Mouse (Mus musculus) lung, embryonic 15.5 days (tissue): Measurements from ENCODE around the gene Olfr313. TPM values are rescaled to one million over a fixed set of nuclear protein-coding genes. Genes with fewer than 3 reads are reported as not detected.
"Not testable (repeated sequence)": the region's sequence is repeated elsewhere in the genome, so short reads cannot be mapped to it uniquely, and the experiment has no call there.

Source experiments
- ATAC-seq: fragments of 200-750 bp; cut with Nextera tagmentation; 2 replicates; pipeline ENCODE4 v1.8.0; 2017; ENCODE audit warnings: moderate number of reproducible peaks, borderline replicate concordance; ENCODE audit not compliant: low FRiP score, low TSS enrichment; ENCODE audit errors: extremely low read depth
- H3K27ac ChIP-seq: fragments of 300-500 bp; sonication (generic); 2 replicates; pipeline ENCODE4 v1.5.1; 2015; ENCODE audit warnings: moderate library complexity, mild to moderate bottlenecking, inconsistent platforms
- H3K27me3 ChIP-seq: fragments of 300-500 bp; sonication (generic); 2 replicates; pipeline ENCODE4 v1.6.1; 2015; ENCODE audit warnings: inconsistent platforms
- H3K36me3 ChIP-seq: fragments of 300-500 bp; sonication (generic); 2 replicates; pipeline ENCODE4 v1.6.1; 2015; ENCODE audit warnings: inconsistent platforms
- H3K4me1 ChIP-seq: fragments of 300-500 bp; sonication (generic); 2 replicates; pipeline ENCODE4 v1.6.1; 2015; ENCODE audit warnings: inconsistent platforms
- H3K4me2 ChIP-seq: fragments of 300-500 bp; sonication (generic); 2 replicates; pipeline ENCODE4 v1.6.1; 2015; ENCODE audit warnings: inconsistent platforms, mild to moderate bottlenecking, moderate library complexity
- H3K4me3 ChIP-seq: fragments of 300-500 bp; sonication (generic); 2 replicates; pipeline ENCODE4 v1.5.1; 2015; ENCODE audit warnings: mild to moderate bottlenecking, inconsistent platforms
- H3K9ac ChIP-seq: fragments of 300-500 bp; sonication (generic); 2 replicates; pipeline ENCODE4 v1.6.1; 2015; ENCODE audit warnings: inconsistent platforms
- H3K9me3 ChIP-seq: fragments of 300-500 bp; sonication (generic); 2 replicates; pipeline ENCODE4 v1.6.1; 2016; ENCODE audit warnings: inconsistent platforms
- WGBS: fragments of 180-500 bp; shearing (Covaris S2); methylation state at CpG from one replicate; pipeline ENCODE4 v1.1.7; 2015; 5-methylcytosine and 5-hydroxymethylcytosine counted together
- polyA plus RNA-seq: library from polyadenylated mRNA; unstranded; fragments of >200 nt; fragmentation: Nextera tagmentation; extraction: Ambion mirVana; gene quantifications from 2 replicates; pipeline ENCODE4 v1.2.1, GENCODE M21; 2015

Gene Olfr313
- not detected in 2 replicates for polyA plus RNA-seq

GRCm38 (mm10) chr11:58814700-58815099 is at the start of gene Olfr313:
Olfr313 (plus strand) TSS chr11:58815000.
- WGBS = 36% methylated on average over 1 of the region's 1 CpGs

GRCm38 (mm10) chr11:58772888-58773287 is 41.9 kb upstream of the Olfr313 start, which contains the start of gene Olfr315:
Olfr315 (plus strand) TSS chr11:58773188.
- no peak within 1 kb of the TSS for H3K4me3 ChIP-seq
- H3K9me3 ChIP-seq = no peaks in the 10 kb centered on the region
- H3K27ac ChIP-seq = no peak within 1 kb of the TSS
- no peak for ATAC-seq
- no peaks in the 10 kb centered on the region for H3K4me1 ChIP-seq
- H3K4me2 ChIP-seq = no peak within 1 kb of the TSS
- no peaks in the 10 kb centered on the region for H3K36me3 ChIP-seq
- H3K9ac ChIP-seq = no peak within 1 kb of the TSS
- no peaks in the 10 kb centered on the region for H3K27me3 ChIP-seq

More at GRCm38 (mm10) chr11:58814700-58815099, at the start of gene Olfr313:
- H3K4me1 ChIP-seq, H3K9me3 ChIP-seq, H3K27me3 ChIP-seq, ATAC-seq, H3K27ac ChIP-seq, H3K4me3 ChIP-seq, H3K9ac ChIP-seq, H3K36me3 ChIP-seq, H3K4me2 ChIP-seq: not testable (repeated sequence)

- Histone ChIP-seq H3K9ac (no peak within 1 kb of the TSS), H3K4me2 (no peak within 1 kb of the TSS), H3K9me3 (no peaks in the 10 kb centered on the region), H3K4me3 (no peak within 1 kb of the TSS), H3K27ac (no peak within 1 kb of the TSS), H3K4me1 (0 out of 2 replicates have a peak, but pooled peaks cover 3% of the 10 kb centered on the region), H3K27me3 (no peaks in the 10 kb centered on the region), H3K36me3 (no peaks in the 10 kb centered on the region)
- WGBS = 46% methylated on average over 6 of the region's 6 CpGs
- ATAC-seq = no peak
Measured at GRCm38 (mm10) chr11:58782480-58783089, 32.2 kb upstream of the Olfr313 start, which contains the start of gene Olfr314. Olfr314 (plus strand) TSS chr11:58782952.

GRCm38 (mm10) chr11:58784182-58784581 is 30.6 kb upstream of the Olfr313 start:
- Histone ChIP-seq H3K4me1 (0 out of 2 replicates have a peak, but pooled peaks cover 3% of the 10 kb centered on the region), H3K4me3 (no peak overlapping the region), H3K36me3 (no peaks in the 10 kb centered on the region), H3K27me3 (no peaks in the 10 kb centered on the region), H3K9ac (no peak overlapping the region), H3K9me3 (no peaks in the 10 kb centered on the region), H3K27ac (no peak overlapping the region), H3K4me2 (no peak overlapping the region)
- ATAC-seq = no peak
- 80% methylated on average over 2 of the region's 2 CpGs for WGBS

- 74% methylated on average over 10 of the region's 10 CpGs for WGBS
- H3K36me3 ChIP-seq = no peaks in the 10 kb centered on the region
- H3K4me3 ChIP-seq = no peak overlapping the region
- no peak overlapping the region for H3K27ac ChIP-seq
- no peaks in the 10 kb centered on the region for H3K9me3 ChIP-seq
- 0 out of 2 replicates have a peak, but pooled peaks cover 3% of the 10 kb centered on the region for H3K4me1 ChIP-seq
- no peak for ATAC-seq
- no peak overlapping the region for H3K4me2 ChIP-seq
- H3K9ac ChIP-seq = no peak overlapping the region
- no peaks in the 10 kb centered on the region for H3K27me3 ChIP-seq
Measured at GRCm38 (mm10) chr11:58787651-58788050, 27.1 kb upstream of the Olfr313 start.

- Histone ChIP-seq H3K4me1 (0 out of 2 replicates have a peak, but pooled peaks cover 3% of the 10 kb centered on the region), H3K4me2 (no peak overlapping the region), H3K9me3 (no peaks in the 10 kb centered on the region), H3K27me3 (no peaks in the 10 kb centered on the region), H3K4me3 (no peak overlapping the region), H3K36me3 (no peaks in the 10 kb centered on the region), H3K9ac (no peak overlapping the region), H3K27ac (no peak overlapping the region)
- ATAC-seq = no peak
- 73% methylated on average over 8 of the region's 8 CpGs for WGBS
Measured at GRCm38 (mm10) chr11:58788346-58788745, 26.5 kb upstream of the Olfr313 start.

GRCm38 (mm10) chr11:58789532-58789931 is 25.3 kb upstream of the Olfr313 start:
- ATAC-seq = no peak
- WGBS = 20% methylated on average over 3 of the region's 3 CpGs
- no peaks in the 10 kb centered on the region for H3K27me3 ChIP-seq
- H3K4me1 ChIP-seq = 0 out of 2 replicates have a peak, but pooled peaks cover 3% of the 10 kb centered on the region
- H3K4me2 ChIP-seq = no peak overlapping the region
- H3K9ac ChIP-seq = no peak overlapping the region
- no peak overlapping the region for H3K27ac ChIP-seq
- no peak overlapping the region for H3K4me3 ChIP-seq
- H3K9me3 ChIP-seq = no peaks in the 10 kb centered on the region
- no peaks in the 10 kb centered on the region for H3K36me3 ChIP-seq

- H3K36me3 ChIP-seq = no peaks in the 10 kb centered on the region
- H3K4me3 ChIP-seq = no peak overlapping the region
- H3K4me2 ChIP-seq = no peak overlapping the region
- no peak overlapping the region for H3K9ac ChIP-seq
- ATAC-seq = no peak
- 51% methylated on average over 2 of the region's 2 CpGs for WGBS
- H3K27ac ChIP-seq = no peak overlapping the region
- no peaks in the 10 kb centered on the region for H3K27me3 ChIP-seq
- no peaks in the 10 kb centered on the region for H3K4me1 ChIP-seq
- H3K9me3 ChIP-seq = no peaks in the 10 kb centered on the region
Measured at GRCm38 (mm10) chr11:58790053-58790452, 24.7 kb upstream of the Olfr313 start.

- Histone ChIP-seq H3K4me1 (no peaks in the 10 kb centered on the region), H3K4me3 (no peak overlapping the region), H3K27ac (no peak overlapping the region), H3K27me3 (no peaks in the 10 kb centered on the region), H3K4me2 (no peak overlapping the region), H3K9ac (no peak overlapping the region), H3K9me3 (no peaks in the 10 kb centered on the region), H3K36me3 (no peaks in the 10 kb centered on the region)
- 59% methylated on average over 6 of the region's 6 CpGs for WGBS
- ATAC-seq = no peak
Measured at GRCm38 (mm10) chr11:58790646-58791045, 24.2 kb upstream of the Olfr313 start.

- Histone ChIP-seq H3K27ac (no peak overlapping the region), H3K4me1 (no peaks in the 10 kb centered on the region), H3K4me2 (no peak overlapping the region), H3K9ac (no peak overlapping the region), H3K36me3 (no peaks in the 10 kb centered on the region), H3K9me3 (no peaks in the 10 kb centered on the region), H3K27me3 (no peaks in the 10 kb centered on the region), H3K4me3 (no peak overlapping the region)
- 83% methylated on average over 2 of the region's 2 CpGs for WGBS
- no peak for ATAC-seq
Measured at GRCm38 (mm10) chr11:58795856-58796255, 18.9 kb upstream of the Olfr313 start.

- no peak overlapping the region for H3K9ac ChIP-seq
- WGBS = 64% methylated on average over 7 of the region's 7 CpGs
Measured at GRCm38 (mm10) chr11:58796850-58797249, 17.9 kb upstream of the Olfr313 start.

GRCm38 (mm10) chr11:58799747-58800146 is 15.1 kb upstream of the Olfr313 start:
- no peak overlapping the region for H3K4me2 ChIP-seq
- 0 out of 2 replicates have a peak, but pooled peaks cover 4% of the 10 kb centered on the region for H3K4me1 ChIP-seq
- H3K27me3 ChIP-seq = no peaks in the 10 kb centered on the region
- no peaks in the 10 kb centered on the region for H3K9me3 ChIP-seq
- no peak overlapping the region for H3K4me3 ChIP-seq
- H3K36me3 ChIP-seq = no peaks in the 10 kb centered on the region
- no peak overlapping the region for H3K27ac ChIP-seq
- no peak for ATAC-seq
- H3K9ac ChIP-seq = no peak overlapping the region
- WGBS = 72% methylated on average over 5 of the region's 5 CpGs

More at GRCm38 (mm10) chr11:58796850-58797249, 17.9 kb upstream of the Olfr313 start:
- Histone ChIP-seq H3K4me1 (0 out of 2 replicates have a peak, but pooled peaks cover 3% of the 10 kb centered on the region), H3K27ac (no peak overlapping the region), H3K4me2 (no peak overlapping the region), H3K4me3 (no peak overlapping the region), H3K9me3 (no peaks in the 10 kb centered on the region), H3K36me3 (no peaks in the 10 kb centered on the region), H3K27me3 (no peaks in the 10 kb centered on the region)
- no peak for ATAC-seq
